Mouse (Mus musculus): ENCODE measurements around the gene Depp1.
"Not testable (repeated sequence)": the region's sequence is repeated elsewhere in the genome, so short reads cannot be mapped to it uniquely, and the experiment has no call there.

Depp1 gene

DNA sequence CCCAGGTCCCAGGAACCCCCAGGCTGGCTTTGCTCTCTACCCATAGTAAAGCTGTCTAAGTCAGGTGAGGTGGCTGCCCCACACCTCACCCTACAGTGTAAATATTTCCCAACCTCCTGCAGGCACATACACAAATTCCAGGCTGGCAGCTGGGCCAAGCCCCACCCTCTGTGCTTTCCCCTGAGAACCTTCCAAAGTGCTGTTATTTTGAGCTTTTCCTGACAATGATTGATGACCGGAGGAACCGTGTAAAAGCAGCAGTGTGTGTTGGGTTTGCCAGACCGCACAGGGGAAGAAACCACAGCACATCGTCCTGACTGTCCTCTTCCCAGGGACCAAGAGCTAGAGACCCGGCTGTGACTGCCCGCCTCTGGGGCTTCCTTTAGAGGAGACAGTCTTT lies at the start of gene Depp1:
Gene Depp1 (plus strand): TSS at position 204 of the 400 bp plus-strand sequence.
- peak in 1 of 2 experiments; percentile 43 for DNase-seq (ENCODE audit: low spot score in 2 of 2)

DNA sequence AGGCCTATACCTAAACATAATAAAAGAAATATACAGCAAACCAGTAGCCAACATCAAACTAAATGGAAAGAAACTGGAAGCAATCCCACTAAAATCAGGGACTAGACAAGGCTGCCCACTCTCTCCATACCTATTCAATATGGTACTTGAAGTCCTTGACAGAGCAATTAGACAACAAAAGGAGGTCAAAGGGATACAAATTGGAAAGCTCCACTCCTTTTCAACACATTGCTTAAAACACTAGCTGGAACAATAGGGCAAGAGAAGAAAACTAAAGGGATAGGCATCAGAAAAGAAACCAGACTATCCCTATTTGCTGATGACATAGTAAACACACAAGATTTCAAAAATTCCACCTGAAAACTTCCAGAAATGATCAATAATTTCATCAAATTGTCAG lies 49.4 kb upstream of the Depp1 start:
- not testable (repeated sequence) for DNase-seq (ENCODE audit: low spot score in 2 of 2)

DNA sequence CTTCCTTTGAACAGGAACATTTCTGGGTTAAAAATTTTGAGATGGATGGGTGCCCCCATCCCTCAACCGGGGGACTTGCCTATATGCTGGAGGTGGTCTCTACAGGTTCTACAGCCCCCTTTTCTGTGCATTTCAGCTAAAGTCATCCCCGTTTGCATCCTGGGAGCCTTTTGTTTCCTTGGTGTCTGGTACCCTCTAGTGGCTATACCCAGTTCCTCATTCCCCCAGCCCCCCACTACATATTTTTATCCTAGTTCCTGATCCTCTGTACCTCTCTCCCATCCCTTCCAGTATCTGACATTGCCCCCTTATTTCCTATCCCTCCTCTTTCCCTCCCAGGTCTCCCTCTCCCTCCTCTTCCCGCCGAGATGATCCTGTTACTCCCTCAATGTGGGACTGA lies 43.2 kb upstream of the Depp1 start:
- no peak for DNase-seq (ENCODE audit: low spot score in 2 of 2)

DNA sequence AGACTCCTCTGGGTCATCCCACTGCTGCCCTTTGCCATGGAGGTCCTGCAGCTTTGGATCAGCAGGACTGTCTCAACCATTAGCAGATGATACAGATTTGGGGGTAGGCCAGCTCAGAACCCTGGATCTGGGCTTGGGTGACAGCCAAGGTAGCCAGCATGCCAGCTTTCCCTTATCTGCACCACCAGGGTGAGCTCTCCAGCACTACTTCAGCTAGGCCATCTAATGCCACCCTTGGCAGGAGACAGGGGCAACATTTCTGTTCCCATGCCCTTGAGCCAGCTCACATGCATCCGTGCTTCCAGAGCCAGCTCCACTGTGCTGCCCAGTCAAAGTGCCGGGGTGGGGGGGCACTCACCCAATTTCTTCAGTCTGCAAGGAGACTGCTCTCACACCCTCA lies 34.7 kb upstream of the Depp1 start:
- DNase-seq (ENCODE audit: low spot score in 2 of 2), result no peak

DNA sequence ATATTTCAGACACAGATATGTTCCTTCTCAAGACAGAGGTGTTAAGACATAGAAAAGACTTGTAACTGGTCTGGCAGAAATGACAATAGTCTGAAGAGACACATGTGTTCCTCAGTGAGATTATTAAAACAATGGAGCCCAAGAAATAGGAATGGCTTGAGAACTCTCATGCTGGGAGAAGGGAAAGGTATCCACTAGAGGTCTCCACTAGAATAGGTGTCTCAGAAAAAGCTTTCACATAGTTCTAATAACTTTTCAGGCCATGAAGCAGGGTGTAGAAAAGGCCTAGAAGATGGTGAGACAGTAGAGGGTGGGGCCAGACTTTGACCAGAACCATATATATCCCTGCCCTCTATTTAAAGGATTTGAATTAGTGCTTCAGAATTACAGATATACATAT lies 32.3 kb upstream of the Depp1 start:
- DNase-seq (ENCODE audit: low spot score in 2 of 2), result no peak

DNA sequence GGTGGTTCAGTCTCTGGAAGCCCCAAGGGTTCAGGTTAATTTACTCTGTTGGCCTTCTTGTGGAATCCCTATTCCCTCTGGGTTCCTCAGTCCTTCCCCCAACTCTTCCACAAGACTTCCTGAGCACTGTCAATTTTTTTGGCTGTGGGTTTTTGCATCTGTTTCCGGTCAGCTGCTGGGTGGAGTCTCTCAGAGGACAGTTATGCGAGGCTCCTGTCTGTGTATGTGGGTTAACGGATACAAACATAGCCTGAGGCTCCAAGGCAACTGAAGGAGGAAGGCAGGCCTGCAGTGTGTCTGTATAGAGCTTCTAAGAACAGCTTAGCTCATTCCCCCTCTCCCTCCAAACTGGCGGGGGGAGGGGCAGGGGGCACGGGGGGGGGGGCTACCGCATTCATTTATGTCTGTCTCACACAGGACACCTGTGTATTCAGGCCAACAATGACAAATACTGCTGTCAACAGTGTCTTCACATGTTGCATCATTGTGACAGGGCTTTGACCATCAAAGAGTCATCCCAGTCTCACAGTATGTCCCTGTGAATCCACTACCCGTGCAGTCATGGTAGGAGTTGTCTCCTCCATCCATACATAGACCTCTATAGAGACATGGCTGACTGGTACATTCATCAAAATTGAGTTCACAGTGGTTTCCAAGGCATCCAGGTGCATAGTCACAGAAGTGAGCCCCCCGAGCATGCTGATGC lies 28.9 kb upstream of the Depp1 start:
- DNase-seq (ENCODE audit: low spot score in 2 of 2), result no peak

DNA sequence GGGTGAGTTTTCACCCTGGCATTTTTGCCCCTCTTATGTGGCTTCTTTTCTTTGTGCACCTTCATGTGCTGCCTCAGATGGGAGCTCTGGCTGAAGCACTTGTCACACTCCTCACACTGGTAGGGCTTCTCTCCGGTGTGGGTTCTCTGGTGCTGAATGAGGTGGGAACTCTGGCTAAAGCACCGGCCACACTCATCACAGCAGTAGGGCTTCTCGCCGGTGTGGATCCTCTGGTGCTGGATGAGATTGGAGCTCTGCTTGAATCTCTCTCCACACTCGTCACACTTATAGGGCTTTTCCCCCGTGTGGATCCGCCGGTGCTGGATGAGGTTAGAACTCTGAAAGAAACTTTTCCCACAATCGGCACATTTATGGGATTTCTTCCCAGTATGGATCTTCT lies 24.0 kb upstream of the Depp1 start:
- DNase-seq (ENCODE audit: low spot score in 2 of 2), result not testable (repeated sequence)

DNA sequence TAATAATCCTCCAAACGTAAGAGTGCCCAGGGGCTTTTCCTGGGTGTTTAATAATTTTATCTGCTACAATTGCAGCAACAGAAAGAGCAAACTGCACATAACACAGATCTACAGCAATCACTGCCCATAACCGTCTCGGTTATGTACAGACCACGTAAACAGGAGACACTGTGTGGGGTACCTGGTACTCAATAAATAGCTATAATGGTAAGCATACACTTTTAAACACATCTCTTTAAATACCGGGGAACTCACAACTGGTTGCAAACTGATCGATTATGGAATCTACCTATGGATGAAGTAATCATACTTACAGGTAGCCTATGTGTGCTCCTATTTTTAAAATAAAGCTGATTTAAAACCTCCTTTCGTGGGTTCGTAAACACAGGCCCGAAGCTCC lies 22.3 kb upstream of the Depp1 start:
- no peak for DNase-seq (ENCODE audit: low spot score in 2 of 2)

DNA sequence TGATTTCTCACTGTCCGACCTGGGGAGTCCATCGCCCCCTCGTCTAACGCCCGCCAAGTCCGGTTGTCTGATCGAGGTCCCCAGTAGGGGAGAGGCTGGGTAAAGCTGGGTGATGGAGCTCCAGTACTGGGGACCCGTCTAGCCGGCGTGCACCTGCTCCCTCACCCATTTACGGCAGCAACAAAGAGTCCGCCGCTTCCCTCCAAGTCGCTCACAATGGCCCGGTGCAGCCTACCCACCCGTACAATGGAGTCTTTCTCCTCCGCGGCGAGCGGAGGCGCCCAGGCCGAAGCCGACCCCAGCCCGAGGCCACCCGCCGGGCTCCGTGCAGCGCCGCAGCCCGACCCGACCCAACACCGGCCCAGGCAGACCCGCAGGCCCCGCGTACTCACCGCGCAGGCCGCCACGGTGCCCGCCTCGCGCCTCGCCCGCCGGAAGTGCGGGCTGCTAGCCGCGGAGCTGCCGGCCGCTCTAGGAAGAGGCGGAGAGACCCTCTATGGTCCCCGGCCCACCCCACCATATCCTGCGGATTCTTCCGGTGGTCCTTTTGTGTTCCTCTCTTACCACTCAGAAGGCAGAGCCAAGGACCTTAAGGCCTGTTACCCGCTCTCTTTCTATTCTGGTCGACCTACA lies 21.8 kb upstream of the Depp1 start, which contains the start of gene Zfp422:
Gene Zfp422 (minus strand): TSS at position 461 of the 633 bp plus-strand sequence.
- peak in 1 of 2 experiments; percentile 65 for DNase-seq (ENCODE audit: low spot score in 2 of 2)

DNA sequence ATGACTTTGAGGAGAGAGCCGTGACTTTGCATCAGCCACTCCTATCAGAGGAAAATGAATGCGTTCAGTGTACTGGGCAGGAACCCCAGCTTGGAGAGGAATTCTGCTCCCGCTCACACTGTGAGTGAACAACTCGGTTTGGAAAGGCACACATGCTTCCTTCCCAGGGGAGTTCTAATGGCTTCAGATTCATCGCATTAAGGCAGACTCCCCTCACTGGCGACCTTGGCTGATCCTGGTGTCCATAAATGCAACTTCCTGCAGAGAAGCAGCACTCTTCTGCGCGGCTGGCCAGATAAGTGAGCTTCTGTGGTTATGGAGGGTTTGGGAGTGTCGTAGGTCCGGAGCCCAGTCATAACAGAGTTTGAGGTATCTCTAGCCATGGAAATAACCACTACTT lies 20.6 kb upstream of the Depp1 start:
- no peak for DNase-seq (ENCODE audit: low spot score in 2 of 2)

DNA sequence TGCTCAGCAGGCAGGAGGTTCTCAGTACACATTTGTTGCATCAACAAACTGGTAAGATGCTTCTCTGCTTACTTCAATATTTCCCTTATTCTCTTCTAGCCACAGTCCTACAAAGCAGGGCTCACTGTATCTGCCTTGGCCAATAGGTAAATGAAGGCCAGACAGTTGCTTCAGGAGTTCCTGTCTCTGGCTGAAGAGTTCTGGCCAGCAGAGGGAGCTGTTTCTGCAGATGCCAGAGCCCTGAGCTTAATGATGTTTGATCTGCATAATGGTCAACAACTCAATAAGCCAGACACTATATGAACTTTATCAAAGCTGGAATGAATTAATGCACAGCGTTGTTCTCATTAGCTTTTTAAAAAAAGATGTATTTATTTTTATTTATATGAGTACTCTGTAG lies 18.3 kb upstream of the Depp1 start:
- peak in 1 of 2 experiments; percentile 76 for DNase-seq (ENCODE audit: low spot score in 2 of 2)

DNA sequence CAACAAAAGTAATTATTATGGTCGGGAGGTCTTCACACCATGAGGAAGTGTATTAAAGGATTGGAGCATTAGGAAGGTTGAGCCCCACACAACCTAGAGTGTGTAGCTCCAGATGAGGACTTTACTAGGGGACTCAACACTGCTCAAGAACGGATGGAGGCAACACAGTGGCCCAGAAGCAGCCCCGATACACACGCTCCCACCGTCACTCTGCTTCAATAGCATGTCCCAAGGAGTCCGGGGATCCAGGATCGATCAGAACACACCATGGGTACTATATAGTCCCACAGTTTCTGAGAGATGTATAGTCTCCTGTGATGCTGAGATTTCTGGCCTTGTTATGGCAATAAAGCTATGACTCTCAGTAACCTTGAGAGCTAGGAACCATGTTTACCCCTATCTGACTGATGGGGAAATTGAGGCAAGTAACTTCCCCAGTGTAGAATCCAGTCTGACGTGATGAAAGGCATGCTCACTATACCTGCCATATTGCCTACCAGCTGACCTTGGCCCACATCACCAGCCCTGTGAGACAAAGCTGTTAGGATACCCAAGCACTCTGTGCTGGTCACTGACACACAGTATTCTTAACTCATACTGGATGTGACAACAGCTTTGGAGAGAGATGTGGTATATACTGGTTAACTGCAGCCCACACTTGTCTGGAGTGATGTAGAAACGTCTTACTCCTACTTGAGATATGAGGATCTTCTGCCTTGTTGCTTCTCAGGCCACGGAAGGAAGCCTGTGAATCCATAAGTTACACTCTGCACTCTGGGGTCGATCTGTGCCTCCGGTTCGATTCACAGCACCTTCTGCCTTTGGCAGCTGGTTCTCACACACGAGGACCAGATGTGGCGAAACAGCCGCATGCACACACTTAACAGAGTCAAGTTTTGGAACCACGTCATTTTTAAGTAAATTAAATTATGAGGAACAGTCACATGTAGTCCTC lies 16.4 kb upstream of the Depp1 start:
- no peak for DNase-seq (ENCODE audit: low spot score in 2 of 2)

DNA sequence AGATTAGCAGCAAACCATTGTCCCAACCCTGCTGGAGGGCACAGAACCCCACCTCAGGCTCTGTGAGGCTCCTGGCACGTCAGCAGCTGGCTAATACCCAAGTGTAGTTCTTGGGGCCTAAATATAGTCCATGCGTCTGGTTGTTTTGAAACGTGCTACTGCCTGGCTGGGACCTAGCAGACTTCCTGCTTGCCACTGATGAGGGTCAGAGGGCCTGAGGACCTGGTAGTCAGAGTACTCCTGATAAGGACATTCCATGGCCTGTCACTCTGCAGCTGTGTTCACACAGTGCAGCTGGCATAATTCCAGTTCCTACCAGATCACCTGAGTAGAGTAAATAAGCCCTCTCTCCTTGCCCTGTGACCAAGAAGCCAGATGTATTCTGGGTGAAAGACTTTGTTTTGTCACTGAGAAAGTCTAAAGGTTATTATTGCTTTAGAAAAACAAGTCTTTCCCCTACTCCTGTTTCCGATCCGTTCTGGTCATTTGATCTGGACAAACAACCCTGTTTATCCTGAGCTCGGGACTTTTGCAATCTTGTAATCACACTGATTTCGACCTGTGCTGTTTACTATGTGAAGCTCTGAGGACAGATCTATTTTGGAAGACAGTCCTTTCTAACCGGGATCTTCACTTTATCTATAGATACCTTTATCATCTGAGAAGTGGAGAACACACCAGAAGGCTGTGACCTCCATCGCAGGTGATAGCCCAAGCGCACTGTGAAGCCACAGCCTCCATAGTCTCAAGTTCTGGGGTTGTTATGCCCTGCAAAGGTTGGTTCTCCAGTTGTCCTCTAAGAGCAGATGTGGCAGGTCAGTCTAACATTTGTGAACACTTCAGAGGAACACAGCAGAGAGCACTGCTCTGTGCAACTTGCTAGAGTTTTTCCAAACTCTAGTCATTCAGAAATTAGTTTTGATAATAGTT lies 14.9 kb upstream of the Depp1 start:
- DNase-seq (ENCODE audit: low spot score in 2 of 2), result peak in 1 of 2 experiments; percentile 41

DNA sequence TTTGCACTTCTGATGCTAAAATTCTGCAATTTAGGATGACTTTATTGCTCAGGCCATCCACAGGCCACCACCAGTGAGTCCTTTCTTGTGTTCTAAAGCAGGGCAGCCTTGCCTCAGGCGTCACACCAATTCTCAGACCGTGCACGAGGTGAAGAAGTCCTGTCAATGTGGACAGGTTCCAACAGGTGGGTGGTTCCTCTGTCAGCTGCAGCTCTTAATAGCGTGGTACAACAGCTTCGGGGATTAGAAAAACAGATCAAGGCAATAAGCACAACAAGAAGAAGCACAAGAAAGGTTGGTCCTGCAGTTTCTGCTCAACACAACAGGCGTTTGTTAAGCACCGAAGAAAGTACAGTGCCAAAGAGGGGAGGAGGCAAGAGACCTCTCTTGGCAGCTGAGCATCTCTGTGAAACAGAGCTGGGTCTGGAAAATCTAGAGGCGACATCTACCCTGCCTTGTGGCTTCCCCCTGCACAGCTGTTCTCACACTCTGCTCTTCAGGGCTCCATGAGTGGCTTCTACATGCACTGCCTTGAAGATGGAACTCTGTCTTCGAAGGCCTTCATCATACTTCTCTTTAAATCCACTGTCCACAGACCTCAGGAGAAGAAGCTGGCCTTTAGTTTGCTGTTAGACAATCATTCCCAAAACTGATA lies 13.7 kb upstream of the Depp1 start:
- no peak for DNase-seq (ENCODE audit: low spot score in 2 of 2)

DNA sequence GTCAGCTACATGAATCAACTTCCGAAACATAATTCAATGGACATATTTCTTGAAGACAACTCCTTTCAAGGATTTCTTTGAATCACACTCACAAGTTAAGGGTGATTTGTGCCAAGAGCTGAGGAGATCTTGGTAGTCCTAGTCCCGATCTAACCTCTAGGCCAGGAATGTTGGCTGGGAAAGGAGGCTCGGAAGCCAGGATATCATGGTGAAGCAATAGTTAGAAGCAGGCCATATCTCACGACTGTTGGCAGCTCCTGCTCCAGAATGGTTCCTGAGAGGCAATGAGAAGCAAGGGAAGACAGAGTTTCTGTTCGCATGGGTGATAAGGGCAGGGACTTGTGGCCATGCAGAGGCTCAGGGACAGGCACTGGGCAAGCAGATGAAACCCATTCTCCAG lies 12.9 kb upstream of the Depp1 start:
- DNase-seq (ENCODE audit: low spot score in 2 of 2), result no peak

DNA sequence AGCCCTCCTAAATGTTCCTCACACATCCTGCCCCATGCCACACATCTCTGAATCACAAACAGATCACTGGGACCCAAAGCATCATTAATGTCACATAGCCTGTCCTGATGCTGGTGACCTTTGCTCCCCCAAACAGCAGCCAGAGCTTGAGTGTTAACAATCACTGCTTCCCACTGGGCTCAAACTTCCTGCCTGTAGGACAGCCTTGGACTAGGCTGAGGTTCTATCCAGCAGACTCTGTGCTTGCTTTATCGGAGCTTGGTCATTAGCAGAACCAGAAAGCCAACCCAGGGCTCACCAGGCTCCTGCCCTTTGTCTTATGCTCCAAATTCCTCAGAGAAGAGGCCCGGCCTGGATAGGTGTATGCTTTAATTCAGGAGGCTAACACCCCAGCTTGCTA lies 11.5 kb upstream of the Depp1 start:
- no peak for DNase-seq (ENCODE audit: low spot score in 2 of 2)

DNA sequence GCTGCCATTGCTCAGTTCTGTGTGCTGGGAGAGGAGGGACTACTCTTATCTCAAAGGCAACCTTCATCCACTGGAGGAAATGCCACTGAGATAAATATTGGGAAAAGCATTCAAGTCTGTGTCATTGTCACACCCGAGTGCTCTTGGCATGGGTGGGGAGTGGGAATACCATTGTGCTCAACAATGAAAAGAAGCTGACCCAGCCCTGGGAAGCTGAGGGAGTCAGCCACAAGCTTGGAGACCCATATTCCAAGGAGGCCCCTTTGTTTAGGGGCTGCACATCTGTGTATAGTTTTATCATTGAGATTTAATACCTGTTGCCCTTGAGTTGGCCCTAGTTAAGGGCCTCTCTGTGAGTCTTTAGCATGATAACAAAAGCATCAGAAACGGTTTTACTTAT lies 10.7 kb upstream of the Depp1 start:
- DNase-seq (ENCODE audit: low spot score in 2 of 2), result no peak

DNA sequence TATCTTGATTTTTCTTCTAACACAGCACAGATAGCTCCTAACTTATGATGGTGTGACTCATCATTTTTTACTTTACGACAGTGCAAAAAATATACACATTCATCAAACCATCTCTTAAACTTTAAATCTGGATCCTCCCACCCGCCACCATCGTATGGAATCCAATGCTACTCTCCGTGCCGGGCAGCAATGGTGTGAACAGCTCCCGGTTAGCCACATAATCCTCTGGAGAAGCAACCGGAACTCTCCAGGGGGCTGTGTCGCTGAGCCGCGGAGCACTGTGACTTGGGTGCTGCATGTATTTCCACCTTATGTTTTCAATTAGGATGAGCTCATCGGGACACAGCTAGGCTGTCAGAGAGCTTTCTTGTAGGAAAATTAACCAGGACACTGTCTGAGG lies 7.5 kb upstream of the Depp1 start:
- no peak for DNase-seq (ENCODE audit: low spot score in 2 of 2)

DNA sequence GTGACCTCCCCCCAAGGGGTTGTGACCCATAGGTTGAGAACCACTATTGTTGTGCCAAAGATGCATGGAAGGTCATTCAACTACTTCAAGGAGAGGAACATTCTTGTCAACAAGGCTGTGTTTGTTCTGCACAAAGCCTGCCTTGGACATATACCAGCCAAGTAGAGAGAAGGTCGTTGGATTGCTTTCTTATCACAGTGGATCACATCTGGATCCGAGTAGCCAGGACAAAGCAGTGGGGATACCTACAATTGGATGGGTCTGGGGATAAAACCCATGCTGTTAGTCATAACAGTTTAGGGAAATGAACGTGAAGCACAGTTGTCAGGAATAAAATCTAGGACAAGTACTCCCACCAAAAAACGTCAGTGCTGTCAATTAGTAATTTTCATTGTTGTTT lies 6.5 kb upstream of the Depp1 start:
- no peak for DNase-seq (ENCODE audit: low spot score in 2 of 2)

DNA sequence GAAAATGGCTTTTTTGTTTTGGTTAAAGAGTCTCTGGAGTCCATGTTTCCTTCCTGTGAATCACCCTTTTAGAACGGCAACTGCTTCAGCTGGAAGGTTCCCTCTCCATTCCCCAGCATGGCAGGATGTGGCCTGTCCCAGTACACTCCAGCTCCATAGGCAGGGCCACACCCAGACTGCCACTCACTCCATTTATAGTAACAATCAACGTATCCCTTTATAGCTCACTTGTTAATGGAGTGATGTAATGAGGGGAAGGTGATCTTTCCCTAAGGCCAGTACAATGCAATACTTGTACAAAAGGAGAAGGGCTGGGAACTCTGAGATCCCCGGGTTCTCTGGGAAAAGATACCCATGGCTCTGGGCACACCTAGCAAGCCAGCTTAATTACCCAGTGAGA lies 6.1 kb upstream of the Depp1 start:
- no peak for DNase-seq (ENCODE audit: low spot score in 2 of 2)

DNA sequence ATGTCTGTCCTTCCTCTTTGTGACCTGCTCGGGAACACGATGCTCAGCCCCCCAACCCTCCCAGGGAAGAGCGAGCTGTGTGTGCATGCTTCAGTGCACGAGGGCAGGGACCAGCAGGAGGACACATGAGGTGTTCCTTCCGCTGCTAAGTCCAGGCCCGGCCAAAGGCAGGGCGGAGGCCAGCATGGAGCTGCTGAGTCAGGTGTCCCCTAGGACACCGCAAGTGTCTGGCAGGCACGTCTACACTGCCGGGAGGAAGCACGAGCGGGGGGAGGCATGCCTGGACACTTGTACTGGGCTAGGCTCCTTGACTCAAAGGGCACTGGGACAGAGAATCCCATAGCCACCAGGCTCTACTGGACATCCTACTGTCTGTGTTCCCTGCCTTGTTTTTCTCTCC lies 2.6 kb upstream of the Depp1 start:
- DNase-seq (ENCODE audit: low spot score in 2 of 2), result no peak
